Mouse (Mus musculus) liver, embryonic 12.5 days (tissue): ENCODE measurements around the gene Ahsg. TPM values are rescaled to one million over a fixed set of nuclear protein-coding genes. Genes with fewer than 3 reads are reported as not detected.

Experiments
- ATAC-seq: fragments of 200-750 bp; cut with Nextera tagmentation; 2 replicates; pipeline ENCODE4 v1.8.0; 2017; ENCODE audit warnings: moderate number of reproducible peaks, mild to moderate bottlenecking, moderate library complexity
- H3K27ac ChIP-seq: fragments of 300-500 bp; sonication (generic); 2 replicates; pipeline ENCODE4 v1.5.1; 2016; ENCODE audit warnings: mild to moderate bottlenecking
- H3K27me3 ChIP-seq: fragments of 300-500 bp; sonication (generic); replicated peaks from 2 replicates; pipeline ENCODE4 v1.6.1; 2016; ENCODE audit warnings: mild to moderate bottlenecking, moderate library complexity
- H3K36me3 ChIP-seq: fragments of 300-500 bp; sonication (generic); 2 replicates; pipeline ENCODE4 v1.6.1; 2016; ENCODE audit warnings: mild to moderate bottlenecking, moderate library complexity
- H3K4me1 ChIP-seq: fragments of 300-500 bp; sonication (generic); 2 replicates; pipeline ENCODE4 v1.6.1; 2016
- H3K4me2 ChIP-seq: fragments of 300-500 bp; sonication (generic); 2 replicates; pipeline ENCODE4 v1.6.1; 2016; ENCODE audit warnings: mild to moderate bottlenecking, moderate library complexity
- H3K4me3 ChIP-seq: fragments of 300-500 bp; sonication (generic); 2 replicates; pipeline ENCODE4 v1.5.1; 2016; ENCODE audit warnings: mild to moderate bottlenecking, moderate library complexity
- H3K9ac ChIP-seq: fragments of 300-500 bp; sonication (generic); 2 replicates; pipeline ENCODE4 v1.6.1; 2016; ENCODE audit warnings: mild to moderate bottlenecking, moderate library complexity
- H3K9me3 ChIP-seq: fragments of 300-500 bp; sonication (generic); replicated peaks from 2 replicates; pipeline ENCODE4 v1.6.1; 2016; ENCODE audit warnings: mild to moderate bottlenecking, moderate library complexity
- WGBS: fragments of 180-500 bp; shearing (Covaris S2); methylation state at CpG from one replicate; pipeline ENCODE4 v1.1.7; 2016; ENCODE audit not compliant: insufficient replicate concordance; 5-methylcytosine and 5-hydroxymethylcytosine counted together
- polyA plus RNA-seq: library from polyadenylated mRNA; unstranded; fragments of >200 nt; fragmentation: Nextera tagmentation; extraction: Ambion mirVana; gene quantifications from 2 replicates; pipeline ENCODE4 v1.2.1, GENCODE M21; 2016

Ahsg gene
- polyA plus RNA-seq, 1 experiment from 2014 or later, result 184 TPM

DNA sequence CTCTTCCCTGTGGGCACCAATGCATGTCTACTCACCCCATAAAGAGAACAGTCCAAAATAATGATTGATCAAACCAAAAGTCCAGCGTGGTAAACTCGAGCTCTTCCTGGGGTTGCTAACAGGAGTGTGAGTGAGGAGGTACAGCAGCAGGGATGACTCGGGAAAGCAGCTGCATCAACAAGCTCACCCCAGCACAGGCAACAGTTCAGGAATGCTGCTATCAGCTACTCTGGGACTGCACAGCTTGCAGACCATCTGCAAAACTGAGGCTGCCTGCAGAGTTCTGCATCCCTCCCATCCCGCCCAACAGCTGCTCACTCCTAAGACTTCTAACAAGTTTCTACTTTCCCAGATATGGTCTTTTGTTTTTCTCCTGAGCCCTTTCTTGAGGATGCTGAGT lies 17.7 kb upstream of the Ahsg start:
- no peak overlapping the region for H3K9ac ChIP-seq
- no peak overlapping the region for H3K27ac ChIP-seq
- H3K4me3 ChIP-seq, result no peak overlapping the region
- no peaks in the 10 kb centered on the region for H3K4me1 ChIP-seq
- H3K4me2 ChIP-seq, result no peak overlapping the region
- 71% methylated on average over 4 of the region's 4 CpGs for WGBS
- H3K27me3 ChIP-seq, result no peaks in the 10 kb centered on the region
- no peaks in the 10 kb centered on the region for H3K9me3 ChIP-seq
- peaks cover 57% of the 10 kb centered on the region for H3K36me3 ChIP-seq
- no peak for ATAC-seq

DNA sequence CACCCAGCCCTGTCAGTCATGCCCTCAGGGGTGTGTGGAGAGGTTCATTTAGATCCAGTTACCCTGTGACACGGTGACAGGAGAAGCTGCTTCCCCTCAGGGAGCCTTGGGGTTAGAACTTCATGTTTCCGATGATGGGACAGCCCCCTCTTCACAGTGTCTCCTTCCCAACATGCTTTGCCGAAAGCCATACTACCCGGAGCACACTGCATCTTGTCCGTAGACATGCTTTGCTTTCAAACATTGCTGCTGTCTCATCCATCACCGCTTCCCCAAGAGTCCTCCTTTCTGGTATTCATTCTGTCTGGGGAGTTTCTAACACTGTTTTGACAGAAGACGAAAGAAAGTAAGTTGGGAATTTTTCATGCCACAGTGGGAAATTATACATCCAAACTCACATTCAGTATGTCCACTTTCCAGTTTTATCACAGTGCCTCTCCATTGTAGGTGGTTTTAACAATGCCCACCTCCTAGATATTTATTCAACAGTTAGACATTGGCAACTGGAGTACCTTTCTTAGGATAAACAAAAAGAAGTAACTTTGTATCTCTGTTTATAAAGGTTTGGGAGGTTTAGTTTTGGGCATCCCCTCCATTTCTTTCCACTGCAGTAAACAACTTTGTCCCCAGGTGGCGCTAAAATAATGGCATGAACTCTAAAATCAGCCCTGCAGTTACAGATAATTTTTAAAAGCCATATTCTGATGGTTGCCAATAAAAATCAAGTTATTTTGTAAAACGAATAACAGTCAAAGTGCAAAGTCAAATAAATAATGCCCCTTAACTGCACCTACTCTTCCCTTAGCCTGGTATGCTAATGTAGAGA lies 14.6 kb upstream of the Ahsg start:
- no peak overlapping the region for H3K27ac ChIP-seq
- no peak overlapping the region for H3K4me2 ChIP-seq
- WGBS, result 41% methylated on average over 9 of the region's 9 CpGs

DNA sequence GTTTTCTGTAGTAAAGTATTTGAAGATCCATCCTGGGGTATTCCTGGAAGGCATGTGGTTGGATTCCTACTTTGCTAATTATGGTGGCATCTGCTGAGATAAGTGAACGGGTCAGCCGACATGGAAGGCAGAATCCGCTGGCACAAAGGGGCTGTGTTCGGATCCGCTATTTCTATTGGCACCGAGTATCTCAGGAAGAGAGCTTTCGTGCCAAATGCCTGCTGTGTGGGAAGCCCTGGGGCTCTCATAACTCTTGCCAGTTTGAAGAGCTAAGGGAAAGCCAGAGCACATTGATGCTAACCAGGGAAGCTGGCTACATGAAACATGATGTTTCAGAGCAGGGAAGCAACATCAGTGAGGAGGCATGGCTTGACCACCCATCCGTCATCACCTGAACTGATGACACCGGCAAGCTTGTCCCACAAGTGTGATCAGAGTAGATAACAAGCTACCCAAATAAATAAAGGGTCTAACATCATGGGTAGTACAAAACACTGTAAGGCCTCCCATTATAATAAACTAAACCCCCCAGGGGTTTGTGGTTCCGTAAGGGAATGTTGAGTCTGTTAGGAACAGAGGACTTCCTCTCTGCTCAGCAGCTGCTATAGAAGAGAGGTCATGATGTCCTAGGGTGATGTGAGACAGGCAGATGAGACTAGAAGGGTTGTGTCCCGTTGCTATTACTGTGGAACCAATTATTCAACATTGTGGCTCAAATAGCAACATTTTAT lies 13.3 kb upstream of the Ahsg start:
- Histone ChIP-seq H3K36me3 (peaks cover 12% of the 10 kb centered on the region), H3K9me3 (no peaks in the 10 kb centered on the region), H3K4me3 (no peak overlapping the region), H3K4me1 (peaks cover 18% of the 10 kb centered on the region), H3K4me2 (no peak overlapping the region), H3K9ac (no peak overlapping the region), H3K27ac (no peak overlapping the region), H3K27me3 (0 out of 2 replicates have a peak, but pooled peaks cover 3% of the 10 kb centered on the region)
- WGBS, result 71% methylated on average over 11 of the region's 11 CpGs
- no peak for ATAC-seq

More for the DNA sequence above, 14.6 kb upstream of the Ahsg start:
- Histone ChIP-seq H3K4me3 (no peak overlapping the region), H3K9ac (no peak overlapping the region), H3K27me3 (0 out of 2 replicates have a peak, but pooled peaks cover 3% of the 10 kb centered on the region), H3K9me3 (no peaks in the 10 kb centered on the region), H3K4me1 (peaks cover 7% of the 10 kb centered on the region), H3K36me3 (peaks cover 26% of the 10 kb centered on the region)
- no peak for ATAC-seq

DNA sequence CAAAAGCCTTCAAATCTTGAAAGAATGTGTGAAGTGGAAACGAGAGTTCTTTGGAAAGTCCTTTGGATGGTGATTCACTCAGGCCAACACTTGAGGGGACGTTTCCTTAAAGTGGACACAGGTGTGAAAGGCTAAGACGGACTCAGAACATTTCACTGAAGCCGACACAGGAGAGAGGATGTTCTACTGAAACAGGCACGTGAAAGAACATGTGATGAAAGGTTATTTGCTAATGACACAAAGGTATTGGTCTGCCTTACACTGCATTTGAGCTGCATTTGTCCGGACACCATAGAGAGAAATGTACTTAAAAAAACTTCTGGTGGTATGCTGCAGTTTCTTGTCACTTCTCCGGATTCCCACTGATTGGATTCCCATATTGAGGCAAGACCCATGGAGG lies 12.4 kb upstream of the Ahsg start:
- H3K27ac ChIP-seq, result no peak overlapping the region
- ATAC-seq, result no peak
- WGBS, result 64% methylated on average over 7 of the region's 7 CpGs

DNA sequence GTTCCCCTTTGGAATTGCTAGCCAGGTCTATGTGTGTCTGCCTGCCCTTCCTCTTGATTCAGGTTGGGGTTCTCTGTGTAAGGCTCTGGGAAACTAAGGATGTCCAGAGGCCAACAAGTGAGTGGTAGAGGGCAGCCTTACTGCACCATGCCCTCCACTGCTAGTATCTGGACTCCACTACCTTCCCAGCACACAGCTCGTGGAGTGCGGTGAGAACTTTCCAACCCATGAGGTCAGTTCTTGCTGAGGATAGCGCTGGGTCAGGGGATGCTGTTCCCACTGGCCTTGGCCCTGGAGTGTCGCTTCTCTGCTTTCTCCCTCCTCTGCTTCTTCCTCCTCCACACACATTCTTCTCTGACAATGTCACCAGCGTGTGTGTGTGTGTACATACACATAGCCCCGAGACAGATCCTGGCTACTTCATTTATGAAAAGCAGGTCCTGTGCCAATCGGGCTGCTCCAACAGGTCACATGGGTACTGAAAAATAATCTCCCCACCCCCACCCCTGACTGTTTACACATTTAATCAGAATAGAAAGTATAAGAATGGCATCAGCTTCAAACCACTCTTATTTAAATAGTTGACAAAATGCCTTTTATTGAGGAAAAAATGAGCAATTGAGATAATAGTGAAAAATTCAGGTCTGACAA lies 11.0 kb upstream of the Ahsg start:
- Histone ChIP-seq H3K9me3 (no peaks in the 10 kb centered on the region), H3K4me1 (peaks cover 24% of the 10 kb centered on the region), H3K9ac (no peak overlapping the region), H3K4me2 (no peak overlapping the region), H3K36me3 (no peaks in the 10 kb centered on the region), H3K27ac (no peak overlapping the region), H3K27me3 (0 out of 2 replicates have a peak, but pooled peaks cover 3% of the 10 kb centered on the region), H3K4me3 (no peak overlapping the region)
- no peak for ATAC-seq
- 61% methylated on average over 7 of the region's 7 CpGs for WGBS

More for the DNA sequence above, 12.4 kb upstream of the Ahsg start:
- Histone ChIP-seq H3K4me1 (peaks cover 24% of the 10 kb centered on the region), H3K36me3 (peaks cover 4% of the 10 kb centered on the region; the same call in 1 of the 2 replicates), H3K9ac (no peak overlapping the region), H3K4me3 (no peak overlapping the region), H3K27me3 (0 out of 2 replicates have a peak, but pooled peaks cover 3% of the 10 kb centered on the region), H3K9me3 (no peaks in the 10 kb centered on the region), H3K4me2 (no peak overlapping the region)

DNA sequence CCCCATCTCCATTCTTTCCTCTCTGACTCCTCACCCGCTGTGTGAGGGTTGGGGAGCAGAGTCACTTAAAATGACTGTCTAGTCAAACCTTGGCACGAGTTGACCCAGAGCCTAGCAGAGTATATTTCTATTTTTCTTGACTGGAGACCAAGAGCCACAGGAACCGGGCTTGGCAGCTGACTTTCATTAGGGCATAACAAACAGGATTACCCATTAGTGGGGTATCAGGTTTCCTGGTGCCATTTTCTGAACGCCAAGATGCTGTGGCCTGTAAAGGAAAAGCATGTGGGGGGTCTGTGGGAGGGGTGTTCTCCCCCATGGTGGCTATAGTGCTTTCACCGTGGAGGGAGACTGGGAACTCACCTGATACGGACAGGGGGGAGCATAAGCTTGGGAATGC lies 10.2 kb upstream of the Ahsg start:
- H3K4me3 ChIP-seq, result no peak overlapping the region
- H3K9ac ChIP-seq, result no peak overlapping the region
- WGBS, result 36% methylated on average over 6 of the region's 6 CpGs
- 0 out of 2 replicates have a peak, but pooled peaks cover 3% of the 10 kb centered on the region for H3K27me3 ChIP-seq
- H3K4me1 ChIP-seq, result peaks cover 27% of the 10 kb centered on the region
- H3K4me2 ChIP-seq, result 0 out of 2 replicates have a peak overlapping the region, but pooled peaks have one; percentile 1
- H3K27ac ChIP-seq, result peak overlapping the region; percentile 65; the same call in 1 of the 2 replicates
- no peaks in the 10 kb centered on the region for H3K36me3 ChIP-seq
- H3K9me3 ChIP-seq, result no peaks in the 10 kb centered on the region
- no peak for ATAC-seq

DNA sequence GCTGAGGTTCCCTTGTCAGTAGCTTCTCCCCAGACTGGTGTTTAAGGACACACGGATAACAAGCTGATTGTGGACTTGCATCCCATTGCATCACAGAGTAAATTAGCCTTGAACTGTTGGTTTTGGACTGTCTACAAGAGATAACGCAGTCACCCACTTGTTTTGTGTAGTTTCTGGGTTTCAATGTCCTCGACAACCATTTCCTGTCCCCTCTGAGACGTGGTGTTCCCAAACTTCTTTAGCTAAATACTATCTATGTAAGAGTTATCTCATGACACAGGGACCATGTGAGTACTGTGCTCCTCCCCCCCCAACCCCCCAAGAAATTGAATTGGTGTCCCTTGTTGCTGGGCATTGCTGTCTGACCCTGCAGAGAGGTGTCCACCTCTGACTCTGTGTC lies 9.6 kb upstream of the Ahsg start:
- H3K36me3 ChIP-seq, result no peaks in the 10 kb centered on the region
- 0 out of 2 replicates have a peak overlapping the region, but pooled peaks have one; percentile 1 for H3K4me2 ChIP-seq
- H3K4me3 ChIP-seq, result no peak overlapping the region
- peaks cover 27% of the 10 kb centered on the region for H3K4me1 ChIP-seq
- 0 out of 2 replicates have a peak, but pooled peaks cover 3% of the 10 kb centered on the region for H3K27me3 ChIP-seq
- peak; percentile 53 for ATAC-seq
- 24% methylated on average over 4 of the region's 4 CpGs for WGBS
- no peak overlapping the region for H3K9ac ChIP-seq
- H3K27ac ChIP-seq, result peak overlapping the region; percentile 72
- H3K9me3 ChIP-seq, result no peaks in the 10 kb centered on the region

DNA sequence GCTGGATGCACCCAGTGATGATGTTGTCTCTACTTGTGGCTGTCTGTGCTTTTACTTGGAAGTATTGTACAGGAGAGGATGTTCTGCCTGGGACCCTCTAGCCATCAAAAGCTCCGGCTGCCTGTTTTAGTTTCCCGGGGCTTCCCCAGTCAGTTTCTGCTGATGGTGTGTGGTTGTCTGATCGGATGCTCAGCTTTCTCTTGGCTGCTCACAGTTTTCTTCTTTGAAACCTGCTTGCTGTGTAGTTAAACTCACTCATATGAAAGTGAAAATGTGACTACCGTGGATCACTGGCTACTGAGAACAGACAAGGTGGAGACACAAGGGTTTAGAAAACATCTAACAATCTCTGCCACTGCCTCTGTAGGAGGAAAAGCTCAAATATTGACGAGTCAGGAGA lies 7.6 kb upstream of the Ahsg start:
- H3K4me1 ChIP-seq, result peaks cover 27% of the 10 kb centered on the region
- H3K36me3 ChIP-seq, result no peaks in the 10 kb centered on the region
- no peak overlapping the region for H3K27ac ChIP-seq
- no peaks in the 10 kb centered on the region for H3K9me3 ChIP-seq
- 67% methylated on average over 5 of the region's 5 CpGs for whole genome bisulfite sequencing
- ATAC-seq, result no peak
- H3K4me2 ChIP-seq, result no peak overlapping the region
- no peak overlapping the region for H3K9ac ChIP-seq
- 0 out of 2 replicates have a peak, but pooled peaks cover 7% of the 10 kb centered on the region for H3K27me3 ChIP-seq
- no peak overlapping the region for H3K4me3 ChIP-seq

DNA sequence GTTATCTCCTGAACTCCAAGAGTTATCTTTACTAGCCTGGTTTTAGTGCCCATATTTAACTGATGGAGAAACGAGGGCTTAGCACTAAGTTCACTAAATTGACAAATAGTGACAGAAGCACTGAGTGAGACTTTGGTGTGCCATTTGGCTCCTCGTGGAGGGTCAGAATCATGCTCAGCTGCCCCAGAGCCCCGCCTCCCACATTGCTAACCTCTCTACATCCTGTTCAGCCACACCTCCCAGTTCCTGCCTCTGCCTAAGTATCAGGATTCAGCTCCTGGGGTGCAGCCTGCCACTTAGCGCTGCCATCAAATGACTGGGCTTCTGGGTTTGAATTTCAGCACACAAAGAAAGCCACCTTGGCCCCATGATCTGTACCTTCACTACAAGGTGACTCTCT lies 5.7 kb upstream of the Ahsg start:
- H3K4me3 ChIP-seq, result no peak overlapping the region
- no peak overlapping the region for H3K27ac ChIP-seq
- peaks cover 9% of the 10 kb centered on the region; the same call in 1 of the 2 replicates for H3K27me3 ChIP-seq
- 18% methylated on average over 4 of the region's 4 CpGs for WGBS
- H3K36me3 ChIP-seq, result no peaks in the 10 kb centered on the region
- no peak overlapping the region for H3K4me2 ChIP-seq
- no peak for ATAC-seq
- no peak overlapping the region for H3K9ac ChIP-seq
- H3K9me3 ChIP-seq, result no peaks in the 10 kb centered on the region
- H3K4me1 ChIP-seq, result peaks cover 27% of the 10 kb centered on the region

DNA sequence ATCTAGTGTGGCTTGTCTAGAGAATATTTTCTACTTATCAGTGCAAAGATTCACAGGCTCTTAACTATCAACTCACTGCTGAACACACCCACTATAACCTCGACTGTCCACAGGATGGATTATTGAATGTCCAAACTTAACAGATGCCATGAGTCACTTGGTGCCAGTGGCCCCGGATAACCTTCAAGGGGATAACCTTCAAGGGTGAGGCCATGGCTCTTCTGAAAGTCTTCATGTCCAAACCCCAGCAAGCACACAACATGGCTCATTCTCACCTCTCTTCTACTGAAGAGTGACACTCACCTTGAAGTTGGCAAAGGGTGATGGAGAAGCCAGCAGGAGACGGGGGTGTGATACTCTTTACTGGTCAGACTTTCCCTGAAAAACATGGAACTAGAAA lies 4.4 kb upstream of the Ahsg start:
- Histone ChIP-seq H3K9me3 (no peaks in the 10 kb centered on the region), H3K4me2 (no peak overlapping the region), H3K4me3 (no peak overlapping the region), H3K27me3 (peaks cover 9% of the 10 kb centered on the region; the same call in 1 of the 2 replicates), H3K4me1 (peaks cover 24% of the 10 kb centered on the region), H3K9ac (no peak overlapping the region), H3K36me3 (no peaks in the 10 kb centered on the region), H3K27ac (no peak overlapping the region)
- 46% methylated on average over 3 of the region's 3 CpGs for whole genome bisulfite sequencing
- ATAC-seq, result no peak

DNA sequence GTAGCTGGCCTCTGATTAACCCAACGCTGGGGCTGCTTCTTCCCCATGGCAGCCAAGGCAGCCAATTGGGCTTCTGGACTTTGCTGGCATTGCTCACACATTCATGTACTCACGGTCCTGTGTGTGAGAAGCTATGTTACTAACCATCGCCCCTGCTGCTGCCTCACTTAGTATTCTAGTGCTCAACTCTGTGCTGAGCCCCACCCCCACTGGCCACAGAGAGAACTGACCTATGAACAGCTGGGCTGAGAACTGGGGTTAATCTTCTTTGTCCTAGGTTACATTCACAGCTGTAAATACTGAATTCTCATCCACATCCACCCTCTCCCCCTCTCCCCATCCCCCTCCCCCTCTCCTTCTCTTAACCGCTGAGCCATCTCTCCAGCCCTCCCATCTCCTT lies 2.2 kb upstream of the Ahsg start:
- no peak overlapping the region for H3K4me2 ChIP-seq
- ATAC-seq, result no peak
- no peak overlapping the region for H3K4me3 ChIP-seq
- H3K27me3 ChIP-seq, result peaks cover 9% of the 10 kb centered on the region; the same call in 1 of the 2 replicates
- no peaks in the 10 kb centered on the region for H3K36me3 ChIP-seq
- H3K9me3 ChIP-seq, result no peaks in the 10 kb centered on the region
- no peak overlapping the region for H3K27ac ChIP-seq
- WGBS, result 55% methylated on average over 4 of the region's 4 CpGs
- H3K9ac ChIP-seq, result no peak overlapping the region
- peaks cover 11% of the 10 kb centered on the region; the same call in 1 of the 2 replicates for H3K4me1 ChIP-seq
